25 mouse cellular contexts compared by ENCODE assay signal in the genomic region with DNA sequence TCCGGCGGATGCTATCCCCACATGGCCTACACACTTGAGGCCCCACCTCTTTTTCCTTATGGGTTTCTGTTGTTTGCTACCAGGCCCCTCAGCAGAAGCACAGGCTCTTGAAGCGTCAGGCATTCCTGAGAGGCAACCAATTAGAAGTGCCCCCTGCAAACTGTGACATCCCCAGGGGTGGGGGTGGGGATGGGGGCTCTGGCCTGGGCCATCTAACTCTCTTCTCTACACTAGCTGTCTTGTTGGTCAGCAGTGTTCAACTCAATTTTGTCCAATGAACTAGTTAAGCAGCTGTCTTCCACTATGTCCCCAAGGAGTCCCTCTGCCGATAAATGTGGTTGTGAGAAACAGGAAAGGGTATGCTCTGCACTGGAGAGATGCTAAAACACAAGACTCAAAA.
DNase-seq lines count a peak whose midpoint lies in the region; ATAC-seq and TF ChIP-seq lines count a peak whose summit lies in the region.
"Had no signal": no experiment of that assay in that cellular context is flagged by ENCODE, and none has a peak within 500 bp of the region (broad histone marks: within the 10 kb centered on the region; RNA-seq: fewer than 3 reads in every experiment).

No protein-coding gene starts in this region.

- H3K4me3 ChIP-seq in gastrocnemius, adult 2 months: no peak overlapping the region
- no peak overlapping the region for H3K4me3 ChIP-seq in hindbrain, embryonic 16.5 days (ENCODE audit: low read length)
- no peak overlapping the region for H3K4me3 ChIP-seq in hindbrain, embryonic 13.5 days
- no peak overlapping the region for H3K4me3 ChIP-seq in embryonic facial prominence, embryonic 10.5 days
- H3K4me3 ChIP-seq in embryonic facial prominence, embryonic 13.5 days: no peak overlapping the region
- H3K4me3 ChIP-seq in midbrain, postnatal 0 days (ENCODE audit: low read depth, low read length): no peak overlapping the region
- H3K4me3 ChIP-seq: forebrain, embryonic 13.5 days; forebrain, embryonic 15.5 days had no signal

- intact Hi-C loops in gastrocnemius, adult 2 months (cut with DNase I): loop anchor here (5.0 kb wide), 1 partner anchor 167 kb away; a partner anchor contains a TSS

- H3K36me3 ChIP-seq in hindbrain, embryonic 16.5 days (ENCODE audit: control insufficient read depth, insufficient read depth, low read length): no peaks in the 10 kb centered on the region
- H3K36me3 ChIP-seq in hindbrain, embryonic 13.5 days: peaks cover 6% of the 10 kb centered on the region; the same call in 1 of the 2 replicates
- H3K36me3 ChIP-seq in embryonic facial prominence, embryonic 10.5 days (replicated peaks): 0 out of 2 replicates have a peak, but pooled peaks cover 5% of the 10 kb centered on the region
- no peaks in the 10 kb centered on the region for H3K36me3 ChIP-seq in embryonic facial prominence, embryonic 13.5 days
- H3K36me3 ChIP-seq in midbrain, postnatal 0 days (ENCODE audit: insufficient read depth, low read length): no peaks in the 10 kb centered on the region
- H3K36me3 ChIP-seq: G1E had no signal

- H3K27ac ChIP-seq in gastrocnemius, adult 2 months: peak overlapping the region; percentile 78
- no peak overlapping the region for H3K27ac ChIP-seq in hindbrain, embryonic 16.5 days (ENCODE audit: low read depth, low read length)
- H3K27ac ChIP-seq in hindbrain, embryonic 13.5 days: no peak overlapping the region
- peak overlapping the region; percentile 73; the same call in 1 of the 2 replicates for H3K27ac ChIP-seq in embryonic facial prominence, embryonic 10.5 days (replicated peaks)
- H3K27ac ChIP-seq in embryonic facial prominence, embryonic 13.5 days: peak overlapping the region; percentile 83; the same call in 1 of the 2 replicates
- no peak overlapping the region for H3K27ac ChIP-seq in midbrain, postnatal 0 days (ENCODE audit: low read depth, low read length)
- H3K27ac ChIP-seq: forebrain, embryonic 13.5 days; forebrain, embryonic 15.5 days had no signal

- DNase-seq in gastrocnemius, adult 2 months: no peak
- no peak for DNase-seq in gastrocnemius, adult 18-20 months (ENCODE audit: low spot score)
- DNase-seq in embryonic facial prominence, embryonic 10.5 days (ENCODE audit: low spot score): no peak
- no peak for DNase-seq in midbrain, postnatal 0 days (ENCODE audit: low spot score)
- DNase-seq in urinary bladder, adult 18-20 months (ENCODE audit: low spot score in 2 of 2): no peak
- DNase-seq: adrenal gland, adult 8-10 months; adrenal gland, postnatal 14 days; adrenal gland, postnatal 36 days; B cell, adult 2 months; cerebellum, adult 11-12 months; cerebellum, adult 2 months; cerebellum, adult 9-10 months; cerebellum, postnatal 10 days; cerebellum, postnatal 25 days; forebrain, postnatal 0 days had no signal

- no peaks in the 10 kb centered on the region for H3K4me1 ChIP-seq in hindbrain, embryonic 16.5 days (ENCODE audit: control insufficient read depth, insufficient read depth, low read depth, low read length)
- peaks cover 18% of the 10 kb centered on the region for H3K4me1 ChIP-seq in hindbrain, embryonic 13.5 days (replicated peaks)
- H3K4me1 ChIP-seq in embryonic facial prominence, embryonic 10.5 days: peaks cover 48% of the 10 kb centered on the region
- peaks cover 32% of the 10 kb centered on the region for H3K4me1 ChIP-seq in embryonic facial prominence, embryonic 13.5 days
- no peaks in the 10 kb centered on the region; the same call in 1 of the 2 replicates for H3K4me1 ChIP-seq in midbrain, postnatal 0 days (ENCODE audit: insufficient read depth, low read length)

- no peaks in the 10 kb centered on the region for H3K9me3 ChIP-seq in hindbrain, embryonic 16.5 days (ENCODE audit: control insufficient read depth, low read length)
- no peaks in the 10 kb centered on the region for H3K9me3 ChIP-seq in hindbrain, embryonic 13.5 days
- H3K9me3 ChIP-seq in embryonic facial prominence, embryonic 10.5 days: no peaks in the 10 kb centered on the region
- H3K9me3 ChIP-seq in embryonic facial prominence, embryonic 13.5 days: no peaks in the 10 kb centered on the region
- H3K9me3 ChIP-seq in midbrain, postnatal 0 days (ENCODE audit: low read length): no peaks in the 10 kb centered on the region
- H3K9me3 ChIP-seq: forebrain, embryonic 13.5 days; forebrain, embryonic 15.5 days; G1E had no signal

- 83% methylated on average over 4 of the region's 4 CpGs for WGBS in hindbrain, embryonic 16.5 days
- WGBS in hindbrain, embryonic 13.5 days: 76% methylated on average over 4 of the region's 4 CpGs
- WGBS in embryonic facial prominence, embryonic 10.5 days: 79% methylated on average over 4 of the region's 4 CpGs
- WGBS in embryonic facial prominence, embryonic 13.5 days: 79% methylated on average over 4 of the region's 4 CpGs
- WGBS in midbrain, postnatal 0 days: 90% methylated on average over 4 of the region's 4 CpGs

- ATAC-seq in hindbrain, embryonic 16.5 days: 0 out of 2 replicates have a peak, but pooled peaks have one; percentile 2
- ATAC-seq in hindbrain, embryonic 13.5 days (ENCODE audit: low FRiP score): no peak
- no peak for ATAC-seq in embryonic facial prominence, embryonic 13.5 days (ENCODE audit: insufficient number of reproducible peaks, insufficient read depth, low FRiP score, low TSS enrichment, low read depth)
- ATAC-seq in midbrain, postnatal 0 days (ENCODE audit: low FRiP score): no peak
- ATAC-seq: activated CD4-positive, CD25-positive, alpha-beta regulatory T cell, adult 4 months; CD4-positive, CD25-positive, alpha-beta regulatory T cell, adult 4 months; forebrain, embryonic 13.5 days; forebrain, embryonic 15.5 days; forebrain, postnatal 0 days; Patski had no signal

- no peak overlapping the region for H3K4me2 ChIP-seq in hindbrain, embryonic 16.5 days (ENCODE audit: low read length)
- H3K4me2 ChIP-seq in hindbrain, embryonic 13.5 days: no peak overlapping the region
- no peak overlapping the region for H3K4me2 ChIP-seq in embryonic facial prominence, embryonic 13.5 days
- H3K4me2 ChIP-seq in midbrain, postnatal 0 days (ENCODE audit: low read depth, low read length, poor library complexity, severe bottlenecking): no peak overlapping the region
- H3K4me2 ChIP-seq: forebrain, embryonic 13.5 days; forebrain, embryonic 15.5 days had no signal

- no peak for TF ChIP-seq CTCF in gastrocnemius, adult 2 months (IDR thresholded peaks at IDR 0.05)
- no peak for TF ChIP-seq CTCF in midbrain, postnatal 0 days (IDR thresholded peaks at IDR 0.05)

- no peak overlapping the region for H3K9ac ChIP-seq in hindbrain, embryonic 16.5 days (ENCODE audit: low read depth, low read length)
- no peak overlapping the region for H3K9ac ChIP-seq in hindbrain, embryonic 13.5 days
- no peak overlapping the region for H3K9ac ChIP-seq in embryonic facial prominence, embryonic 13.5 days
- H3K9ac ChIP-seq in midbrain, postnatal 0 days (replicated peaks; ENCODE audit: low read length, poor library complexity, severe bottlenecking): no peak overlapping the region
- H3K9ac ChIP-seq: forebrain, embryonic 13.5 days; forebrain, embryonic 15.5 days; forebrain, postnatal 0 days had no signal

- no peaks in the 10 kb centered on the region for H3K27me3 ChIP-seq in hindbrain, embryonic 16.5 days (replicated peaks; ENCODE audit: control insufficient read depth, insufficient read depth, low read length)
- H3K27me3 ChIP-seq in hindbrain, embryonic 13.5 days: no peaks in the 10 kb centered on the region
- peaks cover 6% of the 10 kb centered on the region for H3K27me3 ChIP-seq in embryonic facial prominence, embryonic 10.5 days (replicated peaks; ENCODE audit: low read depth, poor library complexity, severe bottlenecking)
- no peaks in the 10 kb centered on the region for H3K27me3 ChIP-seq in embryonic facial prominence, embryonic 13.5 days
- no peaks in the 10 kb centered on the region for H3K27me3 ChIP-seq in midbrain, postnatal 0 days (ENCODE audit: insufficient read depth, low read length)
- H3K27me3 ChIP-seq: CH12.LX; forebrain, embryonic 13.5 days; forebrain, embryonic 15.5 days; Patski had no signal

Comparison
In these comparisons a context has a peak if more than half of its experiments do, and no peak if none do; other contexts are left out.
1. H3K27ac ChIP-seq: peak in gastrocnemius, adult 2 months (single experiment), embryonic facial prominence, embryonic 10.5 days (single experiment) and embryonic facial prominence, embryonic 13.5 days (single experiment); none in hindbrain, embryonic 16.5 days (single experiment), hindbrain, embryonic 13.5 days (single experiment) and midbrain, postnatal 0 days (single experiment).